Mouse (Mus musculus) spleen, postnatal 10 days (tissue): ENCODE measurements around the gene 4833420G17Rik.
"Not testable (repeated sequence)": the region's sequence is repeated elsewhere in the genome, so short reads cannot be mapped to it uniquely, and the experiment has no call there.

Experiments used
- DNase-seq, 2 experiments: peaks; one replicate each; pipeline ENCODE4 v3.0.0; 2021 to 2022; ENCODE audit warnings: low spot score in 2 of 2

Gene 4833420G17Rik

DNA sequence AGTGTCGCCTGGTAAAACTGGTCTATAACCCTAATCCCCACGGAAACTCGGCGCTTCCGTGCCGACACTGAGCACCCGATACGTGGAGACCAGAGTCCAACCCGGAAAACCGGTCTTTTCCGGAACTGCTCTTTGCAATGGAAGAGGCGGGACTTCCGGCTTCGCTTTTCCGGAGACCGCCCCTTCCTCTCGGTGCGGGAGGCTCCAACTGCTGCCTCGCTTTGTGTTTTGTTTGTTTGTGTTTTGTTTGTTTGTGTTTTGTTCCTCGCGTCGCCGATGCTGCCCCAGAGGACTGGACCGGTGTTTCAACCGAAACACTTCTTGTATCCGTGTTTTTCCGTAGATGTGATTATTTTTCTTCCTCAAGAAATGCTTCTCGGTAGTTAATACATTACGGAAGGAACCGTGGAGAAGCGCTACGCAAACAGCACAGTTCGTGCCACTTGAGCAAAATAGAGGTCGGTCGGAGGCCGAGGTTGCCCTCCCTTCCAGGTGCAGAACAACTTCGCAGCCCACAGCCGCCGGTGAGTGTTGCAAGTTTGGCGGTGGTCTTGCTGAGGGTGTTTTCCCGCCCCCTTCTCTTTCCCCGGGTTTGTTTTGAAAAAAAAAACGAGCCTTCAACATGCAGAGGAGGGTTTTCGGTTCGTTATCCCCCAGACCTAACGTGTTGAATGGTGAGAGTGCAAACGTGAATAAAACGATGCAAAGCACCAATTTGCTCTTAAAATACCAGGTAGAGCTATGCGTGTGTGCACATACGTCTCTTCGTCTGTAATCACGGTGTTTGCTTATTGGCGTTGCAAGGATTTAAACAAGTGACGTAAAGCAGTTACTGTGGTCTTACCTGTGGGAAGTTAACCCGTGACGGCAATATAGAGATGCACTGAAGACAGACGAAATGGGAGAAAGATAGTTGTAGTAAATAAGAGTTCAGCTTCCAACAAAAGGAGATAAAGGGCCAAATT lies at the start of gene 4833420G17Rik:
Gene 4833420G17Rik (plus strand): TSS at position 173 of the 965 bp plus-strand sequence.
- DNase-seq = peak; percentile 75 to 93

DNA sequence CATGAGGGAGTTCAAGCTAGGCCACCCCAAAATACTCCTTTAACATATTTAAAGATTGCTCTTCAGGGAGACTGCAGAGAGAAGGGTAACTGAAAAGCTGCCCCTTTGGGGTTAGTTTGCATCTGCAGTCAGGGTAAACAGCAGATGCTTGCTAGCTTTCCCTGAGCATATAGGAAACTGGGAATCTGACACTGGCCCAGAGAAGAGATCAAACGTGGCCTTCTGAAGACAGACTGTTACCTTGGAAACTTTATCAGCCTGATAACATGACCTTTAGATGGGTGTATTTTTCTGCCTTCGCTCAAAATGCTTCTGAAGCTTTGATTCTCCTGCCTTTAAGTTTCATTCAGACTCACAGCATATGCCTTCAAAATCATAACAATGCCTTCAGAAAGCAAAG lies 49.5 kb upstream of the 4833420G17Rik start:
- no peak for DNase-seq

GRCm38 (mm10) chr13:119418479-119418878 lies 44.1 kb upstream of the 4833420G17Rik start:
- no peak for DNase-seq

GRCm38 (mm10) chr13:119430164-119430563 lies 32.4 kb upstream of the 4833420G17Rik start:
- DNase-seq = no peak

DNA sequence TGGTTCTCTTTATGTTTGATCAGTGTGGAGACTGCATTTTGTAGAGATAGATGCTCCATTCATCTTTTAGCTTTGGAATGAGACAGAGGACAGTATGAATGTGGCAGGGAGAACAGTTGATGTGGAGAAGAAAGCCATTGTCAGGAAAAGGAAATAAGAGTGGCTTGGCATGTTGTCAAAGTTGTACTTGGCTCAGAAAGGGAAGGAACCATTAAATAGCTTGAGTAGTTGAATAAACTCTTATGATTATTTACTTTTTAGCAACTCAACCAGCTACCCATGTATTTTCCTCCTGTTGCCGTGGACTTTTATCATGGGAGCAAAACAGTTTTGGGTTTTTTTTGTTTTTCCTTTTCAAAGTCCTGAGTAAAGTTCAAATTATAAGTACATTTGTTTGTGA lies 30.5 kb upstream of the 4833420G17Rik start:
- DNase-seq = no peak

GRCm38 (mm10) chr13:119434359-119434758 lies 28.2 kb upstream of the 4833420G17Rik start:
- no peak for DNase-seq

DNA sequence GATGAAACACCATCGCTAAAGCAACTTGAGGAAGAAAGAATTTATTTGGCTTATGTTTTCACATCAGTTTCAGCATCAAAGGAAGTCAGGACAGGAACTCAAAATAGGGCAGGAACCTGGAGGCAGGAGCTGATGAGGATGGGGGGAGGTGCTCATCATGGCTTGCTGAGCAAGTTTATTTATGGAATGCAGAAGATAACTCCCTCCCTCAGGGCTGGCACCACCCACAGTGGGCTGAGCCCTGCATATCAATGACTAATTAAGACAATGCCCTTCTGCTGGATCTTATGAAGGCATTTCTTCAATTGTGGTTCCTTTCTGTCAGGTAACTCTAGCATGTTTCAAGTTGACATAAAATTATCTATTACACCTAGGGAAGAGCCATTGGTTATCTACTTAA lies 20.3 kb upstream of the 4833420G17Rik start:
- DNase-seq = no peak

DNA sequence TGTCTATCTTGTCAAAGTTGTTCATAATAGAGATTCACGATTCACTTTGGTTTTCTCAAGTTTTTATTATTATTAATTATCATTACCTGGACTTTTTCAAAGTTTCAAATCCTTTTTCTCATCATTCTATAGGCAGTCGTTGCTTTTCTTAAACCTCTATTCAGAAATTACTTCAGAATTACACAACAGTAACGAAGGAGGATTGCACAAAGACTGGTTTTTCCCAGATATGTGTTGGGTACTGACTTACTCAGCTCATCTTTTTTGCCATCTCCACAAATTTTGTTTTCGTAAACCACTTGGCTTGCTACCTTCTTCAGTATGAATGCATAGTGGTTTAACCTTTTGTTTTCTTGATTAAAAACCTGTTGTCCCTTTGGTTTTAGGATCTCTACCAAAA lies 9.0 kb upstream of the 4833420G17Rik start:
- DNase-seq = no peak

GRCm38 (mm10) chr13:119455082-119455481 lies 7.5 kb upstream of the 4833420G17Rik start:
- DNase-seq = no peak

DNA sequence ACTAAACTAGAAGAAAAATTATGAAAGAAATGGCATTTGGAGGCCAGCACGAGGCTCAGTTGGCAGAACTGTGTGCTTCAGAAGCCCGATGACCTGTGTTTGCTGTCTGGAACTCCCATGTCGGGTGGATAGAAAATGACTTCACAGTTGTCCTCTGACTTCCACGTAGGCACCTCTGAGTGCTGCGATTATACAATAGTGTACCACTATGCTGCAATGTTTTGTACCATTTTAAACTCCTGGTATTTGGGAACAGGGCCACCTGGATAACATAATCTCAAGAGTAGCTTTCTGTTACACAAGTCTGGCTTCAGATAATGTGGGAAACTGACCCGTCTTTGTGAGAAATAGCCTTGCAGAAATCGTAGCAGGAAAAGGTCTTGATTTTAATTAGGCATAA lies 6.2 kb upstream of the 4833420G17Rik start:
- no peak for DNase-seq

DNA sequence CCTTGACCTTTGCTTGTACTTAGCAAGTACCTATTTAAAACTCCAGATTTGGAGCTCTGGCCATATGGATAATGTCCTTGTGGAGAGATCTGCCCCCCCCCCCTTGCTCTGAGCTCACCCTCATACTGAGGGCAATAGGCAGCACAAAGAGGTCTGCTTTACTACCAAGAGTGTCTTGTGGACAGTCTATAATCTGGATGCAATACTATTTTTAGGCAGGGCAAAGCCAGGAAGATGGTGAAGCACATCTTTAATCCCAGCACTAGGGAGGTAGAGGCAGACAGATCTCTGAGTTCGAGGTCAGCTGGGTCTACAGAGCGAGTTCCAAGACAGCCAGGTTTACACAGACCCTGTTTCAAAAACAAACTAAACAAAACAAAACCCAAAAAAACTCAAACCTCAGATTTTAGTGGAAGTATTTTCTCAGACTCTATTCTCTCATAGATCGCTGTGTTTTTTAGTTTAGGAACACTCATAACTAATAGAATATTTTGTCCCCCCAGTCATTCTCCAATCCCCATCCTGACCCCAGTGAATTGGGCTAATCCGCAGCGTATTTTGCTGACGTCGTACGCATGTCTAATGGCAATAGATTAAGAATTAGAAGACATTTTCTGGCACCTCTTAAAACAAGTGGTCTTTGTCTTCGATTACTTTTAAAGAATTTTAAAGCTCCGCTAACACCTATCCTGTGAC lies 520 bp upstream of the 4833420G17Rik start:
- DNase-seq = peak; percentile 13 to 24

- no peak for DNase-seq
Observed at GRCm38 (mm10) chr13:119476631-119477030, 14.1 kb downstream of the 4833420G17Rik start.

GRCm38 (mm10) chr13:119477789-119478188 lies 15.2 kb downstream of the 4833420G17Rik start:
- no peak for DNase-seq

GRCm38 (mm10) chr13:119487354-119487753 lies 24.8 kb downstream of the 4833420G17Rik start:
- no peak for DNase-seq

DNA sequence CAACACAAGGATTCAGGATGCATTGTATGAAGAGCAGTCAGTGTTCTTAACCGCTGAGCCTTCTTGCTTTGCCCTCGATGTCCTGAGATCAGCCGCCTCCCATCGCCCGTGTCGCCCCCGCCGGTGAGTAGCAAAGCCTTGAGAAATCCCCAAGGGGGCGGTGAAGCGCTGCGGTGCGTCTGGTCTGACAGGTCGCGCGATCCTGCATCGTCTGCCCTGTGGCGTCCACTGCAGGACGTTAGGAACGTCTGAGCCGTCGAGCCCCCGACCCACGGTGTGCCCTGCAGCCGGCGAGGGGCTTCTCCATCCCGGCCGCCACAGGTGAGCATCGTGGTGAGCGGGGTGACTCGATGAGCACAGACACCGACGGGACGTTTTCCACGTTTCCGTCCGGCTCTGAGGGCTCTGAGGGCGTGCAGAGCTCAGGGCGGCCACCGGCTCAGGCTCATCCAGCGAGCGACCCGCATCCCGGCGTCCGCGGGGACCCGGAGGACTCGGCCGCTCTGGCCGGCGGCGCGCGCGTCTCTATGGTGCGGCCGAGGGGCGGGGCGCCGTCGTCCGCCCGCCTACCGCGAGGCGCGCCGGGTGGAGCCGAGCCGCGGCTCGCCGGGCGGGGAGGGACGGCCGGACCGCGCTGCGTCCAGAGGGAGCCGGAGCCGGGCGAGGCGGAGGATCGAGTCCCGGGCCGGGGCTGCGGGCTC lies 25.5 kb downstream of the 4833420G17Rik start, which contains the start of the genes Tmem267 and 3110070M22Rik:
Gene Tmem267 (plus strand): TSS at position 160 of the 701 bp plus-strand sequence.
Gene 3110070M22Rik (minus strand): TSS at position 504 of the 701 bp plus-strand sequence.
- peak; percentile 85 for DNase-seq

GRCm38 (mm10) chr13:119492083-119492482 lies 29.5 kb downstream of the 4833420G17Rik start:
- DNase-seq = not testable (repeated sequence)

DNA sequence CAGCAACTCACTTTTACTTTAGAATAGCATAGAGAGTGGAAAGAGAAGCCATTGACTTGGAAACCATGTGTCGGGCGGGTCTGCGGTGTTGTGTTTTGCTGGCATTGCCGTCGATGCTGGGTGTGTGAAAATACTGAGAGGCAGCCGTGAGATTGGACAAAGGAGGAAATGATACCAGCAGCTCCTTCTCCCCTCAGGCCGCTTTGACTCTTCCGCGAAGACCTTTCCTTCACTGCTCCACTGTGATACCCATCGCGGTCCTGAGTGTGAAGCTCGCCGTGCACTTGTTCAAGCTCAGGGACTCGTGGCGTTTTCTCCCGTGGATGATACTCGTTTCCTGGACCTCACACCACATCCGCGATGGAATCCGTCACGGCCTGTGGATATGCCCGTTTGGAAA lies 32.4 kb downstream of the 4833420G17Rik start:
- not testable (repeated sequence) for DNase-seq
